Mouse (Mus musculus) cerebellum, postnatal 10 days (tissue): ENCODE measurements around the gene Dmgdh.

Experiments
- DNase-seq, 2 experiments: peaks; one replicate each; pipeline ENCODE4 v3.0.0; 2021; ENCODE audit warnings: mixed read lengths in 2 of 2

Dmgdh gene

DNA sequence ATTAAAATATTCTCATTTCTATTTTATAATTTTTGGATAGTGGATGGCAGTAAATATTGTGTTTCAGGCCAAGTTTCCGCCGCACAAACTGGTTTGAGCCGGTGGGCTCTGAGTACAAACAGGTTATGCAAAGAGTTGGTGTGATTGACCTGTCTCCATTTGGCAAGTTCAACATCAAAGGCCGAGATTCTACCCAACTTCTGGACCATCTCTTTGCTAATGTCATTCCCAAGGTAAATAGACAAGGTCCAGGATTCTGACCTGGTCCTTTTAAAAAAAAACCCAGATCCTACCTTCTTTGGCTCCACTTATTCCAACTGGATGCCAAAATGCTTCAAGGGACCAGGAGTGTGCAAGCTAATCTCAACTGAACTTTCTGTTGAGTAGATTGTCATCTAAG lies 37.0 kb downstream of the Dmgdh start:
- DNase-seq = no peak

DNA sequence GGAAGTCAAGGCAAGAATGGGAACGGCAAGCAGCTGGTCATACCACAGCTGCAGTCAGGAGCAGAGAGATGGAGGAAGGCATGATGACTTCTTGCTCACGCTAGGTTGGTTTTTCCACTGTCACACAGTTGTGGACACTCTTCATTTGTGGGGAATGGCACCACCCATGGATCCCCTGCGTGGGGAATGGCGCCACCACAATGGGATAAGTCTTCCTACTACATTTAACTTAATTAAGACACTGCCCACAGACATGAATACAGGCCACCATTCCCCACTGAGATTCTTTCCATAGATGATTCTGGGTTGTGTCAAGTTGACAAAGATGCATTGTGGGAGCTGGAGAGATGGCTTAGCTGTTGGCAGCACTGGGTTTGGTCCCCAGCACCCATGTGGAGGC lies 38.1 kb downstream of the Dmgdh start:
- no peak for DNase-seq

DNA sequence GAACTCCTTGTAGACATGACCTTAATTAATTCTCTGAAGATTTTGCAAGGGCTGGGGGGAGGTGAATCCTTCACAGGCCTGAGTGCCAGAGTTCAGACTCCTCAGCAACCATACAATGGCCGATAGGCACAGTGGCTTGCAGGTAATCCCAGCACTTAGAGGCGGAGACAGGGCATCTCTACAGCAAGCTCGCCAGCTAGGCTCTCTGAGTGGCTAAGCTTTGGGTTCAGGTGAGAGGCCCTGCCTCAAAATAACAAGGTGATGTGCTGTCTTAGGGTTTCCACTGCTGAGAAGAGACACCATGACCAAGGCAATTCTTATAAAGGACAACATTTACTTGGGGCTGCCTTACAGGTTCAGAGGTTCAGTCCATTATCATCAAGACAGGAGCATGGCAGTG lies 39.6 kb downstream of the Dmgdh start:
- DNase-seq = no peak

- DNase-seq = no peak
Measured at GRCm38 (mm10) chr13:93717113-93717512, 42.9 kb downstream of the Dmgdh start.

DNA sequence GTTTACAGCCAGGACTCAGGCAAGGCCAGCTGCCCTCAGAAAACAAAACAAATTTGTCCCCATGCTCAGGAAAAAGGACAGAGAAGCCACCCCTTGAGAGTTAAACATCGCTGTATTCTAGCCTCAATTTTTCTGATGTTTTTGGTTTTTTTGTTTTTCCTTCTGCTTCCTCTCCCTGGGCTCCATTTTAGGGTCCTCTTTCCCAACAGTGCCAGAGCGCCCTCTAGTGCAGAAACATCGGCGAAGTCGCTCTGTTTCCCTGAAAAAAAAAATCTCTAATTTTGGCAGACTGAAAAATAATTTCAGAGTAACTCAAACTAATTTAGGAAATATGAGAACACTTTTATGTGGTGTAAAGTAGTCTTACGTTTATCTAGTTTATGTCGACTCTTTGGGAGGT lies 44.7 kb downstream of the Dmgdh start:
- peak; percentile 91 to 94 for DNase-seq

DNA sequence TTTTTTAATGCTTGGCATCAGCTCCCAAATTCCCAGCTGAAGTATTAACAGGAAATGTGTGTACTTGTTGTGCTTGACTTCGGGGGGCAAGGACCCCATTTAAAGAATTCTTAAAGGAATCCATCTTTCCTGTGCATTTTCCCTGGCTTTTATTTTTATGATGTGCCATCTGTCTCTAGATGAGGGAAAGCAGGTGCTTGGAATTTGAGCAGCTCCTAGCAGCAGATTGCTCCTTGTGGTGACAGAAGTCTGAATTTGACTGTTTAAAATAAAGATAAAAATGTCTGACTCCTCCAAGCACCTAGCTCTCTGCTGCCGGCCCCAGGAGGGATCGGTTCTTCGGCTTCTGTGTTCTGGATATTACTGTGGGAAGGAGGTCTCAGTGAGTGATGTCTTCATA lies 47.7 kb downstream of the Dmgdh start:
- DNase-seq = peak; percentile 12 to 38

GRCm38 (mm10) chr13:93723455-93723854 lies 49.2 kb downstream of the Dmgdh start:
- no peak for DNase-seq

GRCm38 (mm10) chr13:93724206-93724605 lies 50.0 kb downstream of the Dmgdh start:
- DNase-seq = peak; percentile 62 to 68

GRCm38 (mm10) chr13:93735131-93735636 lies 61.0 kb downstream of the Dmgdh start:
- no peak for DNase-seq

GRCm38 (mm10) chr13:93744118-93744517 lies 69.9 kb downstream of the Dmgdh start:
- DNase-seq = peak in 1 of 2 experiments; percentile 24

DNA sequence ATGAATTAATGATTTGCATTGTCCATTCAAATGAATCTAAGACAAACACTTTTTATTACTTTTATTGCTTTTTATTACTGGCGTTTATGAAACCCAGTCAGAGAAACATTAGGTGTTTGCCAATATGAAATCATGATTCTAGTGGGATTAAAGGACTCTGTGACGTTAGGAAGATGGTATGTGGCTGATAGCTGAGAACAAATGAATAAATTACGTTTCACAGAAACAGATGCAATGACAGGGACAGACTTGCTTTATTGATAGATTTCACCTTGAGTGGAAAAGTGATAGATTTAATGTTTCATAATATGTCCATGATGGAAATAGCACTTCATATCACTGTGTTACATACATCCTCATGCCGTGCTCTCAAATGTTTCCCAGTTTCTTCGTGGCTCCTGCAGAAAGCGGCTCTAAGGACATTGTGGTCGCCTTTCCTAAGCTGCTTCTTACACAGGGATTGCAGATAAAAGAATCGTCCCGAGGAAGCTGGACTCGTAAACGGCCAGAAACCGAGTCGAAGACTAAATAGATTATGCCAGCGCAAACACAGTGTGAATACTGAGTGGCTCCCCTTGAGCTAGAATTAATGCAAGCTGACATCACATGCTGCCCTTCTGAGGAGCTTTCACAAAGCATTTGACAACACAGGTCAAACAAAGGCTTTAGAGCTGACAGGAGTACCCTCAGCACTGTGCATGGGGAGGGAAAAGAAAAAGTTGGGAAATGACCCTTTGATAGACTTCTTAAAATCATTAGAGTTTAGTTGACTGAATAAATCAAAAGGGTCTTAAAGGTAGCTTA lies 78.6 kb downstream of the Dmgdh start:
- DNase-seq = peak; percentile 27 to 30

DNA sequence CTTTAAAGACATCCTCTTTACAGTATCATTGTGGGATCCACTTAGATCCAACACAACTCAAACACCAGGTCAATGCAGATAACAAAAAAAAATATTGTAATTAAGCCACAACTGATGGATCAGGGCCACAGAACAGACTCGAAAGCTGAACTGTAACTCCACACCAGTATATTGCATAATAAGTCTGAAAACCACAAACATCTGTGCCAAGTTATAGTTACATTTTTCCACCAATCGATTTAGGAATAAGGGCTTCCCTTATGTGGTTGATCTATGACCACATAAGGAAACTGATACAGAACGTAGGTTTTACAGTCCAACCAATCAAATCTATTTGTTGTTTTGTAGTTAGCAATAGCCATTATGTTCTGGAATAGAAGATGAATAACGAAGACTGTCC lies 80.9 kb downstream of the Dmgdh start:
- DNase-seq = no peak

DNA sequence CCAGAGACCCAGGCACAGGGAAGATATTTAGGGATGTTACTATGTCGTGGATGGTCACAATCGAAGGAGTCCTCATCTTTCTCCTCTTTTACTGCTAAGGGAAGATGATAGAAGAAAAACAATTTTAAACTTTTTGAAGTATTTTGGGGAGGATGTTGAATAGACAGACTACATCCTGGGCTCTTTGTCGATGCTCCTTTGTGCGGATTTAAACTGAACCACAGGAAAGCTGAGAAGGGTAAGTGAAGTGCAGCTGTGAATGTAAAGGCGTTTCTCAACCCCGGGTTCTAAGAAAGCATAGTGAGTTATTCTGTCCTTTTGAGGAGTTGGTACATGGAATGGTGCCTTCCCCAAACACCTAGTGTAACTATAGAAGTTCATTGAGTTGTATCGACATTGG lies 82.4 kb downstream of the Dmgdh start:
- no peak for DNase-seq

- no peak for DNase-seq
Measured at GRCm38 (mm10) chr13:93757514-93757913, 83.3 kb downstream of the Dmgdh start.

GRCm38 (mm10) chr13:93758149-93758898 lies 84.1 kb downstream of the Dmgdh start:
- DNase-seq = no peak

DNA sequence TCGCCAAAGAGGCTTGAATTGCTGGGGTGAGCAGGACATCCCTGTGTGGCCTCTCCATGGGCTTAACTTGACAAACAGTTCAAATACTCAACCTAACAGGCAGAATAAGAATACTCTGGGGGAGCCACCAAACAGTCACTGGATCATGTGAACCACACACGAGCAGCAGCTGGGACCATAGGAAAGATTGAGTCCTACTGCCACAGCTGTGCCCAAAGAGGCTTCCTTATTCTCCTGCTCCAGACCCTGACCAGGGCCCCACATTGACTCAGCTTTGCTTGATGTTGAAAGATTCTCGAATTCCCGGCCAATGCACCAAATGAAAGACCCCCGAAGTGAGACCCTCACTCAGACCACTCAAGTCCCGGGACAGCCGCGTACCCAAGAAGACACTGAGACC lies 87.6 kb downstream of the Dmgdh start:
- no peak for DNase-seq

GRCm38 (mm10) chr13:93762879-93763278 lies 88.6 kb downstream of the Dmgdh start:
- DNase-seq = no peak

GRCm38 (mm10) chr13:93764321-93764973 lies 90.2 kb downstream of the Dmgdh start:
- DNase-seq = no peak

DNA sequence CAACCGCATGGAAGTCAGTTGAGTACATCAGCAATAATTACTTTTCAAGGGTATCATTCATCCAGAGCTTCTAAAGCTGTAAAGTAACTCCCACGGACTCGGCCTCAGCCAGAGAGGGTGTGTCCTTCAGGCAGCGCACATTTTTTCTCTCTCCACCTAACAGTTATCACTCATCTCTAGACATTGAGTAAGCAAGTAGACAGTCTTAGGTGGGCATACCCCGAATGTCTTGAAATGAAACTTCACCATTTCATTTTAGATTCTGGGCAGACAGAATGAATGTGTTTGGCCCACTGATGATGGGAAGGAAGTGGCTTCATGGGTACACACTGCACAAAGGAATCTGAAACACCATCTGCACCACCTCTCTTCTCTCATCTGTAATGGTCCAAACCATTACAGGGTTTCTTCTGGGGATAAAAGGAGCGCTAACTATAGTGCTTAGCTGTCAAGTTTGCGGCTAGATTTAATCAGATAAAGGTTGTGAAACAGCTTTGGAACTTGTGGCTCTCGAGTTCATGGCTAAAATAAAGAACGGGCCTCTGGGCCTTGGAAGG lies 96.9 kb downstream of the Dmgdh start:
- no peak for DNase-seq

- DNase-seq = peak; percentile 93 to 94
Measured at GRCm38 (mm10) chr13:93771588-93772278, 97.5 kb downstream of the Dmgdh start, which contains the start of gene Arsb. Gene Arsb, plus strand, starts transcription at chr13:93771630.

DNA sequence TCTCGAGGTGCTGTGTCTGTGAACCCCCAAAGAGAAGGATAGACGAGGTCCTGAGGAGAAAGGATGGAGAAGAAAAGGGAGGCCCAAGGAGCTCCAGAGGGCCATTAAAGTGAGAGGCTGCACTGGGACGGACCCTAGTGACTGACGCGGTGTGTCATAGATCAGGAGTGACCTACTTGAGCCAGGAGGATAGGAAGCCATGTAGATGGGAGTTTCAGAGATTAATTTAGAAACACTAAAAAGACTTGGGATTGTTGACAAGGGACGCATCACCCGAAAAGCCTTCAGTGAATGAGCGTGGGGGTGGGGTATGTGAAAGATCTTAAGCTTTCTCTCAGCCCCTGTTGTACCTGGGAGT lies 98.0 kb downstream of the Dmgdh start:
- DNase-seq = no peak

DNA sequence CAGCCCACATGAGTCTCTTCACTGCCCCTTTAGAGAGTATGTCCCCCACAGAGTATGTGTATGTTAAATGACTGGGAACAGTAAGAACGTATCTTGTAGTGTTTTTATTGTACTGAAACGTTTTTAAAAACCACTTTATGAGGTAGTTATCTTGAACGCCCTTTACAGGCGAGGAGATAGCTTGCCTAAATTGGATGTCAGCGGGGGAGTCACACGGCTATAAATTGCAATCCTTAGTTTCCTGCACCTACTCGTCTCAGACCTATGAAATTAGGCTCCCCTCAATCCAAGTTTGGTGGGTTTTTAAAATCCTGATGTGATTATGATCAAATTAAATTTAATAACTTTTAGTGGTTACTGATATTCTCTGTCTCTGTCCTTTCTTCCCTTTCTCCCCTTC lies 98.6 kb downstream of the Dmgdh start:
- no peak for DNase-seq
